Mouse (Mus musculus) embryonic facial prominence, embryonic 11.5 days (tissue): ENCODE data around the gene Adcy6. TPM values are rescaled to one million over a fixed set of nuclear protein-coding genes. Genes with fewer than 3 reads are reported as not detected.
A peak's percentile ranks its signal among the peaks of the same experiment; 100 is the strongest.

ENCODE experiments used
- ATAC-seq: fragments of 200-750 bp; cut with Nextera tagmentation; replicated peaks from 2 replicates; pipeline ENCODE4 v1.8.0; 2017; ENCODE audit warnings: low read depth; ENCODE audit not compliant: insufficient number of reproducible peaks, low FRiP score, low TSS enrichment
- DNase-seq: peaks from one replicate; pipeline ENCODE4 v3.0.0-alpha.2; 2015; ENCODE audit warnings: low spot score
- H3K27ac ChIP-seq: fragments of 300-500 bp; sonication (generic); replicated peaks from 2 replicates; pipeline ENCODE4 v1.5.1; 2014; ENCODE audit warnings: mild to moderate bottlenecking, low read depth, low read length, control low read depth
- H3K27me3 ChIP-seq: fragments of 300-500 bp; sonication (generic); 2 replicates; pipeline ENCODE4 v1.6.1; 2014; ENCODE audit warnings: mild to moderate bottlenecking, low read length, moderate library complexity, mixed read lengths; ENCODE audit not compliant: control insufficient read depth, insufficient read depth
- H3K36me3 ChIP-seq: fragments of 300-500 bp; sonication (generic); replicated peaks from 2 replicates; pipeline ENCODE4 v1.6.1; 2014; ENCODE audit warnings: low read depth, mild to moderate bottlenecking, low read length, moderate library complexity, mixed read lengths; ENCODE audit not compliant: control insufficient read depth, insufficient read depth
- H3K4me1 ChIP-seq: fragments of 300-500 bp; sonication (generic); 2 replicates; pipeline ENCODE4 v1.6.1; 2014; ENCODE audit warnings: low read length, mixed read lengths; ENCODE audit not compliant: control insufficient read depth, insufficient read depth
- H3K4me2 ChIP-seq: fragments of 300-500 bp; sonication (generic); 2 replicates; pipeline ENCODE4 v1.6.1; 2014; ENCODE audit warnings: low read depth, mild to moderate bottlenecking, control low read depth, low read length, moderate library complexity
- H3K4me3 ChIP-seq: fragments of 300-500 bp; sonication (generic); 2 replicates; pipeline ENCODE4 v1.5.1; 2014; ENCODE audit warnings: low read depth, low read length, control low read depth
- H3K9ac ChIP-seq: fragments of 300-500 bp; sonication (generic); replicated peaks from 2 replicates; pipeline ENCODE4 v1.6.1; 2014; ENCODE audit warnings: mild to moderate bottlenecking, control low read depth, low read length
- H3K9me3 ChIP-seq: fragments of 300-500 bp; sonication (generic); replicated peaks from 2 replicates; pipeline ENCODE4 v1.6.1; 2016; ENCODE audit warnings: mild to moderate bottlenecking, low read length, inconsistent platforms, mixed read lengths; ENCODE audit not compliant: control insufficient read depth
- WGBS: fragments of 180-500 bp; shearing (Covaris S2); extraction: QIAGEN DNeasy Blood & Tissue Kit; methylation state at CpG from one replicate; pipeline ENCODE4 v1.1.7; 2014; 5-methylcytosine and 5-hydroxymethylcytosine counted together
- polyA plus RNA-seq: library from polyadenylated mRNA; unstranded; fragments of >200 nt; fragmentation: Nextera tagmentation; extraction: Ambion mirVana; gene quantifications from 2 replicates; pipeline ENCODE4 v1.2.1, GENCODE M21; 2014

Adcy6 gene
- polyA plus RNA-seq, 1 experiment from 2014 or later, result 8.4 TPM

DNA sequence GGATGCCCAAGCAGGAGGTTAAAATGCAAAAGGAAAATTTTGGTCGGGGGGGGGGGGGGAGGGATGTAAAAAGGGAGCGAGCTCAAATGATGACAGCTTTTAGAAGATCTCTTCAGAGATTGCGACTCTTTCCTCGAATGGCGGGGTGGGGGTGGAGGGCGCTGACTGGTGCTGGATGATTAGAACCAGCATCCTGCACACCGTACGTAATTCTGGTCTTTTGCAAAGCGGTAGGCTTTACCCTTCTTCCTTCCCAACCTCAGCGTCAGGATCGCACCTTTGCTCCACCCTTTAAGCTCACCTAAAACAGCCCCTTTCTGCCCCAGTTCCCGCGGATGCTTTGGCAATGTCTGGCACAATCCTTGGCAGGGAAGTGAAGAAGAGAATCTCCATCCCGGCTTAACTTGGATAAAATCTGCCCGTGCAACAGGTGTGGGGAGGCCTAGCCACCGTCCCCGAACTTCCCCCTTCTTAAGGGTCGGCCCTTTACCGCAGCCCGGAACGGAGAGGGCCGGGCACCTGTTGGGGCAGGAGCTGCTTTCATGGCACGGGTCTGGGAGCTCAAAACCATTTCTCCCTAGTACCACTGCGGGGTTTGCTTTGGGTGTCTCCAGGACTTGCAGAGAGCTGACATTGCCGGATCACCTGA, 24.1 kb upstream of the Adcy6 start:
- 1% methylated on average over 25 of the region's 25 CpGs for WGBS
- DNase-seq (no peak), ATAC-seq (no peak)
- H3K9me3 ChIP-seq, result no peaks in the 10 kb centered on the region
- peak overlapping the region; percentile 75 for H3K4me3 ChIP-seq
- peak overlapping the region; percentile 83 for H3K9ac ChIP-seq
- peaks cover 10% of the 10 kb centered on the region for H3K4me1 ChIP-seq
- no peaks in the 10 kb centered on the region for H3K36me3 ChIP-seq
- peak overlapping the region; percentile 86 for H3K27ac ChIP-seq
- peak overlapping the region; percentile 99 for H3K4me2 ChIP-seq
- peaks cover 19% of the 10 kb centered on the region for H3K27me3 ChIP-seq

DNA sequence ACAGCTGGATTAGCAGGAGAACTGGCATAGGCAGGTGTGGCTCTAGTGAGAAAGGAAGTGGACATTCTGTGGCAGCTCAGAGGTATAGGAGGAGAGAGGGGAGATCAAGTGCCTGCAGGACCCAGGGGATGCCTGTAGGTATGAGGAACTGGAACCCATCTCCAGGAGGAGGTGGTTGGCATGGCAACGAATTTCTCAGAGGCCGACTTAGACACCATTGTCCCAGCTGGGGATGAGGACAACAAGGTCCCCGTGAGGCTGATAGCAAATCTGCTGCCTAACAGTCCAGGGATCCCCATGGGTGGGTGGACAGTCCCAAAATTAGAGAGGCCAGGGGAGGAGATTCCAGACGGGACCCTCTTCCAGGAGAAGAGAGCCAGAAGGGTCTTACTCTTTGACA, 23.0 kb upstream of the Adcy6 start:
- 1% methylated on average over 4 of the region's 4 CpGs for WGBS
- peaks cover 22% of the 10 kb centered on the region for H3K27me3 ChIP-seq
- DNase-seq, result peak; percentile 47
- H3K9ac ChIP-seq, result no peak overlapping the region; the same call in none of the 2 replicates
- H3K9me3 ChIP-seq, result no peaks in the 10 kb centered on the region
- peaks cover 12% of the 10 kb centered on the region for H3K4me1 ChIP-seq
- H3K27ac ChIP-seq, result no peak overlapping the region
- peak overlapping the region; percentile 99 for H3K4me2 ChIP-seq
- no peak for ATAC-seq
- H3K4me3 ChIP-seq, result peak overlapping the region; percentile 75
- no peaks in the 10 kb centered on the region for H3K36me3 ChIP-seq

- H3K9ac ChIP-seq, result peak overlapping the region; percentile 52
- ATAC-seq (peak; percentile 61), DNase-seq (peak; percentile 79)
- H3K4me1 ChIP-seq, result peaks cover 12% of the 10 kb centered on the region
- no peaks in the 10 kb centered on the region for H3K36me3 ChIP-seq
- H3K9me3 ChIP-seq, result no peaks in the 10 kb centered on the region
- peak overlapping the region; percentile 38; the same call in 1 of the 2 replicates for H3K27ac ChIP-seq
- peak overlapping the region; percentile 75 for H3K4me3 ChIP-seq
- peak overlapping the region; percentile 99 for H3K4me2 ChIP-seq
- H3K27me3 ChIP-seq, result peaks cover 22% of the 10 kb centered on the region
- under 1% methylated on average over 25 of the region's 25 CpGs for WGBS
These were observed 22.4 kb upstream of the Adcy6 start for GRCm38 (mm10) chr15:98632107-98632744.

GRCm38 (mm10) chr15:98631493-98631892, 21.6 kb upstream of the Adcy6 start:
- Histone ChIP-seq H3K4me2 (peak overlapping the region; percentile 99), H3K9me3 (no peaks in the 10 kb centered on the region), H3K9ac (peak overlapping the region; percentile 52), H3K27me3 (peaks cover 20% of the 10 kb centered on the region), H3K4me3 (peak overlapping the region; percentile 75; the same call in 1 of the 2 replicates), H3K36me3 (no peaks in the 10 kb centered on the region), H3K27ac (no peak overlapping the region), H3K4me1 (peaks cover 12% of the 10 kb centered on the region)
- ATAC-seq (0 out of 2 replicates have a peak, but pooled peaks have one; percentile 11), DNase-seq (peak; percentile 88)
- WGBS, result under 1% methylated on average over 18 of the region's 18 CpGs

DNA sequence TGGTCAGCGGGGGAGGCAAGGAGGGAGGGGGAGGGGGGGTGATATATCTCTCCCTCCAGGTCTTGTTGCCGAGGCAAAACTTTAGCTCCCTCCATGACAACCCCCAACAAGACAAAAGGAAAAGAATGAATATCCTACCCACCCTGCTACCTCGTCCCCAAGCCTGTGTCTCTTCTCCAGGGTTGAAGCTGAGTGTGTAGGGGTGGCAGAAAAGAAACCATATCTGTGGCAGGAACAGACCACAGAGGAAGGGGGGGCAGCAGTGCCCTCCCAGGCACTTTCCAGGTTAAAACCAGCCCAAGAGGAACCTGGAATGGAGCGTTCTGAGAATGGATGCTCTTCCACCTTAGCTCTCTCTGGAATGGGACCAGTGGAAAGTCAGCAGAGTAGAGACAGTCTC, 20.7 kb upstream of the Adcy6 start, which contains the start of gene Cacnb3:
Gene Cacnb3 (plus strand): TSS at position 301 of the 400 bp plus-strand sequence.
- Histone ChIP-seq H3K4me1 (peaks cover 7% of the 10 kb centered on the region), H3K9me3 (no peaks in the 10 kb centered on the region), H3K9ac (peak within 1 kb of the TSS; percentile 52), H3K36me3 (no peaks in the 10 kb centered on the region), H3K27ac (no peak within 1 kb of the TSS), H3K4me3 (peak within 1 kb of the TSS; percentile 75; the same call in 1 of the 2 replicates), H3K27me3 (peaks cover 17% of the 10 kb centered on the region), H3K4me2 (peak within 1 kb of the TSS; percentile 99)
- ATAC-seq (no peak), DNase-seq (no peak)
- 30% methylated on average over 4 of the region's 4 CpGs for WGBS

DNA sequence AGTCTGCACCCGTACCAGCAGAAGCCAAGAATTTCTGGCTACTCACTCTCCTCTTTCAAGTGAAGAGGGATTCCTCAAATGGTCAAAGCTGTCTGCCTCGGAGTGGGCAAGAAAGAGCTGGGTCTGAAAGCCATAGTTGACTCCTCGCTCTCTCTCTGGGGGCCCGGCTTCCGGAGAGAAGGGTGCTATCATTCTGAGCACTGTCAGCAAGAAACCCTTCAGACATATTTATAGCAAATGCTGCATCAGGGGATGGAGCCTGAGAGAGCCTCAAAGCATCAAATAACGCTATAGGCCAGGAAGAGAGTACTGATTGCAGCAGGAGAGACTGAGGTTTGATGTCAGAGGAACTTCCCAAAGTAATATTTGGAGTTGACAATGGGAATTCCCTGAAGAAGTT, 19.6 kb upstream of the Adcy6 start:
- H3K4me3 ChIP-seq, result no peak overlapping the region
- DNase-seq, result no peak
- no peaks in the 10 kb centered on the region for H3K9me3 ChIP-seq
- 56% methylated on average over 6 of the region's 6 CpGs for WGBS
- no peak overlapping the region for H3K4me2 ChIP-seq
- peaks cover 7% of the 10 kb centered on the region for H3K4me1 ChIP-seq
- peak overlapping the region; percentile 25; the same call in 1 of the 2 replicates for H3K9ac ChIP-seq
- no peaks in the 10 kb centered on the region for H3K36me3 ChIP-seq
- H3K27ac ChIP-seq, result no peak overlapping the region
- ATAC-seq, result no peak
- H3K27me3 ChIP-seq, result peaks cover 17% of the 10 kb centered on the region

GRCm38 (mm10) chr15:98628589-98629254, 18.8 kb upstream of the Adcy6 start:
- H3K4me1 ChIP-seq, result peaks cover 3% of the 10 kb centered on the region; the same call in 1 of the 2 replicates
- peaks cover 12% of the 10 kb centered on the region for H3K27me3 ChIP-seq

More at GRCm38 (mm10) chr15:98628589-98629254, 18.8 kb upstream of the Adcy6 start:
- H3K4me2 ChIP-seq, result peak overlapping the region; percentile 22; the same call in 1 of the 2 replicates
- DNase-seq (peak; percentile 65), ATAC-seq (no peak)
- peak overlapping the region; percentile 52 for H3K9ac ChIP-seq
- no peak overlapping the region for H3K27ac ChIP-seq
- 10% methylated on average over 20 of the region's 20 CpGs for whole genome bisulfite sequencing
- no peaks in the 10 kb centered on the region for H3K36me3 ChIP-seq
- H3K4me3 ChIP-seq, result no peak overlapping the region
- H3K9me3 ChIP-seq, result no peaks in the 10 kb centered on the region
